Mouse (Mus musculus) testis, adult 2 months (tissue): Measurements from ENCODE around the gene Gm20388.

Source experiments
- CTCF ChIP-seq: fragments of 200-500 bp; IDR thresholded peaks from 2 replicates; pipeline ENCODE4 v1.5.1; 2012; ENCODE audit warnings: low read depth, mild to moderate bottlenecking, inconsistent platforms, low read length, moderate library complexity; ENCODE audit not compliant: control insufficient read depth, insufficient read depth, insufficient replicate concordance
- POLR2A ChIP-seq: fragments of 200-500 bp; IDR thresholded peaks from 2 replicates; pipeline ENCODE4 v1.6.1; 2012; ENCODE audit warnings: low read depth, mild to moderate bottlenecking, inconsistent platforms, low read length, moderate library complexity; ENCODE audit not compliant: control insufficient read depth

GRCm38 (mm10) chr8:120294982-120295870 is 384.6 kb downstream of the Gm20388 start:
- TF ChIP-seq CTCF (no peak), POLR2A (no peak)
